Mouse (Mus musculus) forebrain, embryonic 11.5 days (tissue): ENCODE data around the gene Fbxl5. TPM values are rescaled to one million over a fixed set of nuclear protein-coding genes. Genes with fewer than 3 reads are reported as not detected.

Experiments used
- ATAC-seq: fragments of 200-750 bp; cut with Nextera tagmentation; replicated peaks from 2 replicates; pipeline ENCODE4 v1.8.0; 2017; ENCODE audit warnings: moderate TSS enrichment; ENCODE audit not compliant: low FRiP score
- DNase-seq: peaks from one replicate; pipeline ENCODE4 v3.0.0-alpha.2; 2017; ENCODE audit warnings: low spot score
- H3K27ac ChIP-seq: fragments of 300-500 bp; sonication (generic); 2 replicates; pipeline ENCODE4 v1.5.1; 2014; ENCODE audit warnings: low read depth, low read length
- H3K27me3 ChIP-seq: fragments of 300-500 bp; sonication (generic); 2 replicates; pipeline ENCODE4 v1.6.1; 2014; ENCODE audit warnings: mild to moderate bottlenecking, low read length, mixed read lengths; ENCODE audit not compliant: control insufficient read depth, insufficient read depth
- H3K36me3 ChIP-seq: fragments of 300-500 bp; sonication (generic); 2 replicates; pipeline ENCODE4 v1.6.1; 2014; ENCODE audit warnings: mild to moderate bottlenecking, low read length, moderate library complexity, mixed read lengths; ENCODE audit not compliant: control insufficient read depth, insufficient read depth
- H3K4me1 ChIP-seq: fragments of 300-500 bp; sonication (generic); replicated peaks from 2 replicates; pipeline ENCODE4 v1.6.1; 2014; ENCODE audit warnings: low read length, mixed read lengths; ENCODE audit not compliant: control insufficient read depth, insufficient read depth
- H3K4me2 ChIP-seq: fragments of 300-500 bp; sonication (generic); 2 replicates; pipeline ENCODE4 v1.6.1; 2014; ENCODE audit warnings: low read depth, mild to moderate bottlenecking, low read length, moderate library complexity, mixed read lengths; ENCODE audit not compliant: severe bottlenecking
- H3K4me3 ChIP-seq: fragments of 300-500 bp; sonication (generic); 2 replicates; pipeline ENCODE4 v1.5.1; 2014; ENCODE audit warnings: low read depth, low read length
- H3K9ac ChIP-seq: fragments of 300-500 bp; sonication (generic); 2 replicates; pipeline ENCODE4 v1.6.1; 2014; ENCODE audit warnings: low read length
- H3K9me3 ChIP-seq: fragments of 300-500 bp; sonication (generic); 2 replicates; pipeline ENCODE4 v1.6.1; 2016; ENCODE audit warnings: low read length, mixed read lengths; ENCODE audit not compliant: control insufficient read depth
- WGBS: fragments of 180-500 bp; shearing (Covaris S2); extraction: QIAGEN DNeasy Blood & Tissue Kit; methylation state at CpG from one replicate; pipeline ENCODE4 v1.1.7; 2014; 5-methylcytosine and 5-hydroxymethylcytosine counted together
- polyA plus RNA-seq: library from polyadenylated mRNA; unstranded; fragments of >200 nt; fragmentation: Nextera tagmentation; extraction: Ambion mirVana; gene quantifications from 2 replicates; pipeline ENCODE4 v1.2.1, GENCODE M21; 2014

Gene Fbxl5
- polyA plus RNA-seq, 1 experiment from 2014 or later, result 69.1 TPM

DNA sequence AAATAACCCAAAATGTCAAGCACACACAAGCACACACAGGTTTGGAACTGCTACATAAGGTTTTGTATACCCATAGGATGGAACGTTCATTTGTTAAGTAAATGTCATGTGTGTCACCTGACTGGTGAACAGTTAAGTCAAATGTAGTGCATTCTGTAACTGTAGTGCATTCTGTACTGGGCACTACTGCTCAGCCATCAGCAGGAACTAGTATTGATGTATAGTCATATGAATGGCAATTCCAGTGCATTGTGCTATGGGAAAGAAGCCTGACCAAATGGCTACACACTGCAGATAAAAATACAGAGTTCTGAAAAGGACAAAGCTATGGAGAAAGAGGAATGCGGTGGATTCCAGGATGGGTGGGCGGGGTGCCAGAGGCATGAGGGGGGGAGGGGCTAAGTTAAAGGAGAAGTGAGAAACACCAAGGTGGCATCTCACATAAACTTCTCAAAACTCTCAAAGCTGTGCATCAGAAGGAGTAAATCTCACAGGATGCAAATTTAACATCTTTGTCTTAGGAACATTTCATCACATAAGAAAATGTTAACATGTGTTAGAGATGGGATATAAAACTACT, 21.2 kb upstream of the Fbxl5 start:
- 72% methylated on average over 3 of the region's 3 CpGs for WGBS
- no peaks in the 10 kb centered on the region for H3K4me1 ChIP-seq
- no peaks in the 10 kb centered on the region for H3K27me3 ChIP-seq
- no peak overlapping the region for H3K9ac ChIP-seq
- no peak overlapping the region for H3K27ac ChIP-seq
- ATAC-seq (no peak), DNase-seq (no peak)
- no peak overlapping the region for H3K4me2 ChIP-seq
- no peak overlapping the region for H3K4me3 ChIP-seq
- no peaks in the 10 kb centered on the region for H3K36me3 ChIP-seq
- no peaks in the 10 kb centered on the region for H3K9me3 ChIP-seq

DNA sequence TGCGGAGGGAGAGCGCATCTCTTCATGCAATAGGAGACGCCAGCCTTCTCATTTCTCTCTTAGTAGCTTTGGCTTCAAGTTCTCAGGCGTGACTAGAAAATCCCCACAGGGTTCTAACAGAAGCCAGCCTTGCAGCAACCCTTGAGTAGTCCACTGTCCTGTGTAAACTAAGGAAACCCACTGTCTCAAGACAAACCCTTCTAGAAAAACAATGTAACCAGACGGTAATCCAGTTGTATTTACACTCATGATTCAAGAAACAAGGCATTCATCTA, 20.5 kb upstream of the Fbxl5 start:
- no peak overlapping the region for H3K4me2 ChIP-seq
- no peaks in the 10 kb centered on the region for H3K27me3 ChIP-seq
- 78% methylated on average over 5 of the region's 5 CpGs for WGBS
- H3K9me3 ChIP-seq, result no peaks in the 10 kb centered on the region
- H3K9ac ChIP-seq, result no peak overlapping the region
- no peak for ATAC-seq
- no peaks in the 10 kb centered on the region for H3K36me3 ChIP-seq
- H3K4me3 ChIP-seq, result no peak overlapping the region
- DNase-seq, result no peak
- no peaks in the 10 kb centered on the region for H3K4me1 ChIP-seq
- H3K27ac ChIP-seq, result no peak overlapping the region

DNA sequence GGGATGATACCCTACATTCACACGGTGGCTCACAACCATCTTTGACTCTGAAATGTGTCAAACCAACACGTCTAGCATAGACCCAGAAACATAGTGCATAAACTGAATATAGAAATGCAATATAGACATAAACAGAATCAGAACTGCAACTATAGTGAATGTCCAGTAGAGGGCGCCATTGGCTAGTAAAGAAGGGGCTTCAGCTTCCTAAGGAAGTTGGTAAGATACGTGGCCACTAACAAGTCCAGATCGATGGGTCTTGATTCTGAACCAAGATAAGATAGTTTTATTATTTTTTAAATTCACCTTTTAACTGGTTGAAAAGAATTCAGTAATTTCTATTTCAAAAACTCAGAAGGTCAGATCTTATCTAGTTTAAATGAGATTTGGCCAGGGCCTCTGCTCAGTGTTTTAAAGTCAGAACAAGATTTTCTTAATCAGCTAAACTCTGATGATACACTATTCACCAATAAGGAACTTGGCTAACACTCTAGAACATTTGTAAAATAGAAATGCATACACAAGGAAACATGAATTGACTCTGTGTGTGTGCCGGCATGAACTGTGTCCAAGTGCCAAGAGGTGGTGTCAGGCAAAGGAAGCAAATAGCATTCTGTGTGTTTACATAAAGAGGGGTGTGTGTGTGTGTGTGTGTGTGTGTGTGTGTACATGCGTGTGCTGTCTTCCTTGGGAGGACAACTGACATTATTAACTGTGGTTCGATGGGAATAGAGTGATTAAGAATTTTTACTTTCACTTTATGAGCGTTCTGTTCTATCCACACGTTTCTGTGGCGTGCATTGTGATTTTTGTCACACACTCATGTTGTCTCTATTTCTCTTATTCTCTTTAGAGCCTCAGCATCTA, 19.9 kb upstream of the Fbxl5 start:
- Histone ChIP-seq H3K27me3 (no peaks in the 10 kb centered on the region), H3K4me1 (no peaks in the 10 kb centered on the region), H3K36me3 (no peaks in the 10 kb centered on the region), H3K4me2 (no peak overlapping the region), H3K9me3 (no peaks in the 10 kb centered on the region), H3K9ac (no peak overlapping the region), H3K27ac (no peak overlapping the region), H3K4me3 (no peak overlapping the region)
- peak; percentile 65 for DNase-seq
- WGBS, result 55% methylated on average over 11 of the region's 11 CpGs
- no peak; the same call in 1 of the 2 replicates for ATAC-seq

DNA sequence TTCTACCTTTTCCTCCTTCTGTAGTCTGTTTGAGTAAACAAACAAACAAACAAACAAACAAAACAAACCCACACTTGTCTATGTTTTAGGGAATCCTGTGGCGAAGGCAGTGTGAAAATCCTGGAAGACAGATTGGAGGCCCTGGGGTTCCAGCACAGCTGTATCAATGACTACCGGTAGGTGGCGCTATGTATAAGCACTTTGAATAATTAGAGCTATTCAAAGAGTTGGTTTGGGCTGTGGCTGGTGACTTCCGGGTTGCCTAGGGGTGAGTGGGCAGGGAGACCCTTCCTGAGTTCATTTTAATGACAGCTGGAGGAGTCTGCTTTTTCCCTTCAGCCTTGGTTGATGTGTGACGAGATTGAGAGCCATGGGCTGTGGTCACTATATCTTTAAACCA, 15.9 kb upstream of the Fbxl5 start:
- ATAC-seq, result 0 out of 2 replicates have a peak, but pooled peaks have one; percentile 30
- H3K36me3 ChIP-seq, result no peaks in the 10 kb centered on the region
- WGBS, result 49% methylated on average over 5 of the region's 5 CpGs

DNA sequence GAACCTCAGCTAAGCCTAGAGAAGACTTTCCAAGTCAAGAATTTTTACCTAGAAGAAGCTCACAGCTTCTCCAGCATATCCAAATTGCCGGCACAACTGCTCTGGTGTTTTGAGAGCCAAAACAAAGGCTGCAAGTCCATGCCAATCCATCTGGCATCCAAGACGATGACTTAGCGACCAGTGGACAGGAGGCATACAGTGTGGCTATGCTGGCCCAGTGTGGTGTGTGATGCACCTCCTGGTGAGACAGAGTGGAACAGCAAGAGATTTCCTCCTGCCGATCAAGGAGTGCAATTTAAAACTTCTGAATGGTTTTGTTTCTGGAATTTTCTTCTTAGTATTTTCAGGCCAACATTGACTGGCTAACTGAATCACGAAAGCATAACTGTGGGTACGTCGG, 15.2 kb upstream of the Fbxl5 start:
- no peaks in the 10 kb centered on the region for H3K4me1 ChIP-seq
- no peak for DNase-seq
- no peak overlapping the region for H3K4me3 ChIP-seq
- H3K36me3 ChIP-seq, result no peaks in the 10 kb centered on the region
- no peaks in the 10 kb centered on the region; the same call in 1 of the 2 replicates for H3K9me3 ChIP-seq
- no peak for ATAC-seq
- H3K27ac ChIP-seq, result no peak overlapping the region
- H3K27me3 ChIP-seq, result no peaks in the 10 kb centered on the region
- no peak overlapping the region for H3K9ac ChIP-seq
- 93% methylated on average over 7 of the region's 7 CpGs for WGBS
- no peak overlapping the region for H3K4me2 ChIP-seq

More for the DNA sequence above, 15.9 kb upstream of the Fbxl5 start:
- DNase-seq, result peak; percentile 70
- no peaks in the 10 kb centered on the region for H3K27me3 ChIP-seq
- no peaks in the 10 kb centered on the region; the same call in 1 of the 2 replicates for H3K9me3 ChIP-seq
- H3K27ac ChIP-seq, result no peak overlapping the region
- H3K4me2 ChIP-seq, result no peak overlapping the region
- no peak overlapping the region for H3K9ac ChIP-seq
- H3K4me3 ChIP-seq, result no peak overlapping the region
- no peaks in the 10 kb centered on the region for H3K4me1 ChIP-seq

DNA sequence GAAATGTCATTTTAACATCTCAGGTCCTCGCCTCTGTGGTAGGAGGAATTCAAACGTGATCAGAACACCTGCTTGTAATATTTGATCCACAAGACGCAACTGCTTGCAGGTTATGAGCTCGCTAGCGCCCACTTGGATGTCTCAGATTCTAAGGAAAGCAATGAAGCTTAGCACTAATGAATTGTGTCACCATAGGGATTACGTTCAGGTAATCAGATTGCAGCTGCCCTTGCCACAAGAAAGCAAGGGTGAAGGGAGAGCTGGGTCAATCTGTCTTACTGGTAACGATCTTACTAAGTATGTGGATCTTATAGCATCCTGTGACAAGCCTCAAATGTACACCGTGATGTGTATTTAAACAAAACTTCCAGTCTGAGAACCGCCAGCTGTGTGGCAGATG, 5.9 kb upstream of the Fbxl5 start:
- DNase-seq, result no peak
- Histone ChIP-seq H3K27ac (no peak overlapping the region), H3K4me2 (no peak overlapping the region), H3K36me3 (no peaks in the 10 kb centered on the region), H3K9me3 (no peaks in the 10 kb centered on the region), H3K4me3 (no peak overlapping the region), H3K4me1 (no peaks in the 10 kb centered on the region), H3K9ac (no peak overlapping the region), H3K27me3 (no peaks in the 10 kb centered on the region)
- WGBS, result 83% methylated on average over 9 of the region's 9 CpGs
- ATAC-seq, result no peak

DNA sequence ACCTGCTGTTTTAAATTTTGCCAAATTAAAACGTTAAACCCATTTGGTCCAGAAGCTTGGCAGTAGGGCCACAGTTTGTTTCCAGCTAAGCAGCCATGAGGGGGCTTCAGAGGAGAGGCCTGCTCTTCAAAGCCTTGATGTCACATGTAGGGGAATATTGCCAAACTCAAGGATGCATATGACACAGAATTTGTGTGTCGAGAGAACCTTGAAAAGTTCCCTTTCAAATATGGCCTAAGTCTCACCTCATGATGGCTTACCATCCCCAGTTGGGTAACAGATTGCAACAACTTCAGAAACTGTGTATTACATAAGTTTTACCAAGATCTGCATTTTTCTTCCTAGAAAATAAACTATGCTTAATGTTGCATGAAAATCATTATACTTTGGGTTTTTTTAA, 5.4 kb upstream of the Fbxl5 start:
- 90% methylated on average over 2 of the region's 2 CpGs for WGBS
- Histone ChIP-seq H3K4me3 (no peak overlapping the region), H3K4me1 (no peaks in the 10 kb centered on the region), H3K36me3 (no peaks in the 10 kb centered on the region), H3K4me2 (no peak overlapping the region), H3K9ac (no peak overlapping the region), H3K27me3 (no peaks in the 10 kb centered on the region), H3K9me3 (no peaks in the 10 kb centered on the region), H3K27ac (no peak overlapping the region)
- no peak for ATAC-seq
- DNase-seq, result no peak

DNA sequence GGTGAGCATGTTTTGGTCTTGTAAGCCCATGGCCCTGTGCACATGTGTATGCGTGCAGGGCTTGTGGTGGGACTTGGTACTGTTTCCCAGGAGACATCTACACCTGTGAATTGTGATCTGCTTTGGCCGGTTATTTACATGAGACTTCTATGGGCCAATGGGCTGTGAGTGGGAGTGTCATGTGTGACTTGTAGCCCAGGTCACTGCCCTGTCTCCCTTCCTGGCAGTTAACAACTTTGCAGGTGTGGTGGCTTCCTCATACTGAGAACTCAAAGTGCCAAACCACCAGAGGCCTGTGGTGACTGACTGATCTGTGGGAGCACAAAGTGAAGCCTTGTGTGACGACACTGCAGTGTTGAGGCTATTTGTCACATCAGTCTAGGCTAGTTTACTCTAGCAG, 3.1 kb upstream of the Fbxl5 start:
- Histone ChIP-seq H3K27me3 (no peaks in the 10 kb centered on the region), H3K9me3 (no peaks in the 10 kb centered on the region), H3K4me3 (no peak overlapping the region), H3K4me2 (no peak overlapping the region), H3K4me1 (no peaks in the 10 kb centered on the region), H3K27ac (no peak overlapping the region), H3K36me3 (no peaks in the 10 kb centered on the region), H3K9ac (no peak overlapping the region)
- no peak for ATAC-seq
- 93% methylated on average over 3 of the region's 3 CpGs for WGBS
- DNase-seq, result no peak

DNA sequence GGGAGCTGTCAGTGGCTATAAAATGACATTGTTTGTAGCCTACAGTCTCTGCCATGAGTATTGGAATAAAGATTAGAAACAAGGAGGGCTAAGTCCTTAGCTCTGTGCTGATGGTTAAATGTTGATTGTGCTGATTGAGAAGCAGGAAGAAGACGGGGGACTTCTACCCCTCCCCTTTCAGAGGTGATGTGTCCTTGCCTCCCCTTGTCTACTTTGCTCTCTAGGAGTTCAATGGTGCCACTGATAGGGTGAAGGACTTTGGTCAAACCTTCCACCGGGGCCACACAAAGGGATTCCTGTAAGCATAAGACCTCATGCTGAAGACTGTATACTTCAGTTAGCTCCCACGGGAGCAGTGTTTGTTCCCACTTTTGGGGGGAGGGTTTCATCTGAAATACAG, 1.4 kb upstream of the Fbxl5 start:
- H3K36me3 ChIP-seq, result no peaks in the 10 kb centered on the region
- H3K27me3 ChIP-seq, result no peaks in the 10 kb centered on the region
- H3K4me1 ChIP-seq, result no peaks in the 10 kb centered on the region
- no peak overlapping the region for H3K9ac ChIP-seq
- 81% methylated on average over 3 of the region's 3 CpGs for WGBS
- H3K4me3 ChIP-seq, result no peak overlapping the region
- H3K4me2 ChIP-seq, result no peak overlapping the region
- ATAC-seq (no peak), DNase-seq (no peak)
- no peaks in the 10 kb centered on the region for H3K9me3 ChIP-seq
- H3K27ac ChIP-seq, result no peak overlapping the region
